Mouse (Mus musculus) bone marrow, adult 2 months (tissue): ENCODE data around the gene Vwa8. TPM values are rescaled to one million over a fixed set of nuclear protein-coding genes. Genes with fewer than 3 reads are reported as not detected.

ENCODE experiments used
- H3K27ac ChIP-seq: fragments of 200-500 bp; 2 replicates; pipeline ENCODE4 v1.5.1; 2012; ENCODE audit warnings: low read depth, mild to moderate bottlenecking, control low read depth, inconsistent platforms, low read length; ENCODE audit not compliant: control insufficient read depth, poor library complexity, insufficient read depth
- H3K4me1 ChIP-seq: fragments of 200-500 bp; 2 replicates; pipeline ENCODE4 v1.6.1; 2011; ENCODE audit warnings: low read length; ENCODE audit not compliant: control insufficient read depth, insufficient read depth
- H3K4me3 ChIP-seq: fragments of 200-500 bp; replicated peaks from 2 replicates; pipeline ENCODE3; 2011; ENCODE audit warnings: mild to moderate bottlenecking, low read depth, low read length, control low read depth; ENCODE audit not compliant: control insufficient read depth
- CTCF ChIP-seq: fragments of 200-500 bp; IDR thresholded peaks from 2 replicates; pipeline ENCODE4 v1.5.1; 2011; ENCODE audit warnings: low read length, control low read depth; ENCODE audit not compliant: control insufficient read depth, insufficient read depth
- POLR2A ChIP-seq: fragments of 200-500 bp; IDR thresholded peaks from 2 replicates; pipeline ENCODE4 v1.6.1; 2011; ENCODE audit warnings: low read depth, mild to moderate bottlenecking, control low read depth, low read length, borderline replicate concordance; ENCODE audit not compliant: control insufficient read depth
- WGBS: fragments of 180-500 bp; shearing (Covaris S2); methylation state at CpG from one replicate; pipeline ENCODE4 v1.1.7; 2018; 5-methylcytosine and 5-hydroxymethylcytosine counted together
- polyA plus RNA-seq: library from polyadenylated mRNA; stranded (reverse); fragments of >200 nt; gene quantifications from 2 replicates; pipeline ENCODE4 v1.2.4, GENCODE M21; 2011; ENCODE audit warnings: low replicate concordance; ENCODE audit not compliant: missing spikeins, insufficient read depth, insufficient read length

Gene Vwa8
- polyA plus RNA-seq, 1 experiment = 7.6 TPM

- Histone ChIP-seq H3K27ac (no peak overlapping the region), H3K4me3 (no peak overlapping the region), H3K4me1 (peaks cover 2% of the 10 kb centered on the region)
- no peak for TF ChIP-seq CTCF
- TF ChIP-seq POLR2A = no peak
- 73% methylated on average over 5 of the region's 5 CpGs for WGBS
Measured at GRCm38 (mm10) chr14:79235157-79235556, 386.3 kb downstream of the Vwa8 start.

- whole genome bisulfite sequencing = 71% methylated on average over 6 of the region's 6 CpGs
- Histone ChIP-seq H3K4me3 (no peak overlapping the region), H3K27ac (no peak overlapping the region), H3K4me1 (peaks cover 6% of the 10 kb centered on the region)
- no peak for TF ChIP-seq POLR2A
- TF ChIP-seq CTCF = no peak
Measured at GRCm38 (mm10) chr14:79236261-79236660, 387.4 kb downstream of the Vwa8 start.

DNA sequence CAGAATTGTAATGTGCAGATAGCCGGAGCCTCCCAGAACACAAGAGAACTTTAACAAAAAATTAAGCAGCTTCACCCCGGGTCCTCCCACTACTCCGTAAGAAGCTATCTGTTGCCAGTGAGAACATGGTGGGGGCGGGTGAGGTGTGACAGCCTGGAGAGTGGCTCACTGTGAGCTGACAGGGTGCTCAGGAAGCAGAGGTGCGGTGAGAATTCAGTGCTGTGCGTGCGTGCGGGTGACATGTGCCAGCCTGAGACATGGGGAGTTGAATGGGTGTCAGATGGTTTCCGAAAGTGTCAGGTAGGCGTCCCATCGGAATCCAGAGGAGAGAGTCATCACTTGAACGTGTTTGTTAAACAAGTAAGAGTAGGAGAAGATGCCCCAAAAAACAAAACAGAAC, 390.6 kb downstream of the Vwa8 start:
- Histone ChIP-seq H3K4me1 (peaks cover 6% of the 10 kb centered on the region), H3K4me3 (no peak overlapping the region)

GRCm38 (mm10) chr14:79241057-79241570, 392.3 kb downstream of the Vwa8 start:
- no peak overlapping the region for H3K27ac ChIP-seq
- TF ChIP-seq CTCF = no peak
- TF ChIP-seq POLR2A = no peak
- H3K4me3 ChIP-seq = no peak overlapping the region
- WGBS = 77% methylated on average over 4 of the region's 4 CpGs
- peaks cover 4% of the 10 kb centered on the region; the same call in 1 of the 2 replicates for H3K4me1 ChIP-seq

More for the DNA sequence above, 390.6 kb downstream of the Vwa8 start:
- WGBS = 76% methylated on average over 12 of the region's 12 CpGs
- no peak overlapping the region for H3K27ac ChIP-seq
- TF ChIP-seq CTCF = no peak

GRCm38 (mm10) chr14:79241656-79242385, 393.0 kb downstream of the Vwa8 start:
- Histone ChIP-seq H3K4me3 (no peak overlapping the region), H3K27ac (no peak overlapping the region), H3K4me1 (peaks cover 4% of the 10 kb centered on the region; the same call in 1 of the 2 replicates)
- TF ChIP-seq CTCF = no peak
- TF ChIP-seq POLR2A = no peak
- 64% methylated on average over 6 of the region's 6 CpGs for WGBS

DNA sequence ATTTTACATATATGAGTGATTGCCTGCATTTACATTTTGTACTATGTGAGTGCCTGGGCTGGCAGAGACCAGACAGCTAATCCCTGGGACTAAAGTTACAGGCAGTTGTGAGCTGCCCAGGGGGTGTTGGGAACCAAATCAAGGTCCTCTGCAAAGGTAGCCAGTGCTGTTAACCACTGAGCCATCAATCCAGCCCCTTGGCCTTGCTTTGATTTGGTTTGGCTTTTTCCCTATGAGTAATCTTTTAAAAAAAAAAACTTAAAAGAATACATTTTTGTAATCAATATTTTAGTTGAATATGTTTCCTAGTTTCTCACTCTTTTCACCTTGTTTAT, 393.5 kb downstream of the Vwa8 start:
- TF ChIP-seq POLR2A (no peak), CTCF (no peak)

GRCm38 (mm10) chr14:79243038-79243883, 394.4 kb downstream of the Vwa8 start:
- no peak overlapping the region for H3K27ac ChIP-seq
- peaks cover 4% of the 10 kb centered on the region; the same call in 1 of the 2 replicates for H3K4me1 ChIP-seq
- no peak overlapping the region for H3K4me3 ChIP-seq
- 17% methylated on average over 12 of the region's 12 CpGs for WGBS
- TF ChIP-seq CTCF (no peak), POLR2A (no peak)

More for the DNA sequence above, 393.5 kb downstream of the Vwa8 start:
- Histone ChIP-seq H3K4me1 (peaks cover 4% of the 10 kb centered on the region; the same call in 1 of the 2 replicates), H3K4me3 (no peak overlapping the region), H3K27ac (no peak overlapping the region)

DNA sequence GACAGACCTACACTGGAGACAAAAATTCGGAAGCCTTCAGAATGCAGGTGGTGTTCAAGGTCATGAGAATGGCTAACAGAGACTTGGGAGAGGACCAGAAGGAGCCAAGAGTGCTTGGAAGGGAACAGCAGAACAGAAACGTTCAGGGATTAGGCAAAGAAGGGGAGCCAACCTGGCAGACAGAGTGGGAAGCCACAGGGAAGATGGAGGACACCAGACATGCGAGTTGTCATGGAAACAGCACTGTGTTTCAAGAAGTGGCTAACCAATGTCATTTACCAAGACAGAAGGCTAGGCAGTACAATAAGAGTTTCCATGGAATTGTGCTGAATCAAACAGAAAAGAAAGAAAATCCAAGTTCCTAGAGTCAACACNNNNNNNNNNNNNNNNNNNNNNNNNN, 395.7 kb downstream of the Vwa8 start:
- Histone ChIP-seq H3K4me3 (no peak overlapping the region), H3K4me1 (peaks cover 4% of the 10 kb centered on the region; the same call in 1 of the 2 replicates), H3K27ac (no peak overlapping the region)
- WGBS = 57% methylated on average over 3 of the region's 3 CpGs
- no peak for TF ChIP-seq CTCF
- no peak for TF ChIP-seq POLR2A
